Mouse (Mus musculus) erythroblast, adult 5-6 weeks (primary cell): ENCODE measurements around the gene Pepd. TPM values are rescaled to one million over a fixed set of nuclear protein-coding genes. Genes with fewer than 3 reads are reported as not detected.

Experiments
- ATAC-seq: replicated peaks from 2 replicates; pipeline ENCODE4 v1.8.0; 2016; ENCODE audit warnings: moderate number of reproducible peaks, mild to moderate bottlenecking, moderate TSS enrichment, inconsistent platforms; ENCODE audit not compliant: poor library complexity, low FRiP score, severe bottlenecking
- total RNA-seq, 2 experiments: library from RNA; stranded (forward) in 1 of 2; stranded (reverse) in 1 of 2; fragments of 150-400 nt in 1 of 2; fragments of 200-764, 138-1000 nt in 1 of 2; gene quantifications; 2 replicates each; pipeline versions ENCODE4 v1.2.3 to v1.2.4; 2015 to 2017; ENCODE audit warnings: low replicate concordance in 2 of 2

Pepd gene
- total RNA-seq, 2 experiments from 2014 or later, result 28.1 to 59.6 TPM

- no peak for ATAC-seq
These were observed 172.6 kb downstream of the Pepd start for GRCm38 (mm10) chr7:35084565-35085360.

DNA sequence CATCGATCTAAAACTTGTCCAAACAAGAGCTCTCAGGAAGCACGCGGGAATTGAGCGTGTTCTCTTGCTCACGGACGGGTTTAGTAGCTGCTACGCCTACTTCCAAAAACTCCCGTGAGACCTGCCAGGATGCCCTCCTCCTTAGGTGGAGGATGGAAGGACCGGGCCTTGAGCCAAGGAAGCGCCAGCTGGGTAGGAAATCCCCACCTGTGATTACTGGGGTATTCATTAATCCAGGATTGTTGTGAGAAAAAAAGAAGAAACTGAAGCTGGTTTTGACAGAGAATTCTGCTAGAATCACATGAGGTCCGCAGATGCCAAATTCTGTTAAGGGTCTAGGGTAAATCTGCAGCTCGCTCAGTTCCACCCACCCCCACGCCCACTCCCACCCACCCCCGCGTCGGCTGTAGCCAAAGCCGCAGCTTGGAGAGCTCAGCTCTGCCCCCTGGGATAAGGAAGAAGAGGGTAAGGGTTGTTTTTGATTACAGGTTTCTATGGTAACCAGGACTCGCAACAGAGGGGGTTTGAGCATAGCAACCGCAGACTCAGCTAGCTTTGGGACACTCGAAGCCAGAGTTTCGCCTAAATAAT, 174.2 kb downstream of the Pepd start:
- no peak for ATAC-seq

- no peak for ATAC-seq
These were observed 178.4 kb downstream of the Pepd start for GRCm38 (mm10) chr7:35090550-35090949.

Other genes with a start within 250 kb of the Pepd start
- not detected in 2 replicates for gene Chst8, start 99.7 kb upstream of the Pepd start, total RNA-seq (2015; ENCODE audit: low replicate concordance)
- gene Chst8, start 99.7 kb upstream of the Pepd start, total RNA-seq (2017; ENCODE audit: low replicate concordance), result not detected in 2 replicates
- 8.5 and 13.0 TPM in 2 replicates for gene Cebpg, start 144.2 kb downstream of the Pepd start, total RNA-seq (2015; ENCODE audit: low replicate concordance)
- gene Cebpg, start 144.2 kb downstream of the Pepd start, total RNA-seq (2017; ENCODE audit: low replicate concordance), result 26.9 and 28.3 TPM in 2 replicates
- 11.5 and 20.9 TPM in 2 replicates for gene Cebpa, start 206.9 kb downstream of the Pepd start, total RNA-seq (2015; ENCODE audit: low replicate concordance)
- 3.5 and 5.7 TPM in 2 replicates for gene Cebpa, start 206.9 kb downstream of the Pepd start, total RNA-seq (2017; ENCODE audit: low replicate concordance)